Mouse (Mus musculus) layer of hippocampus, adult 18-20 months (tissue): ENCODE measurements around the gene Calm2. TPM values are rescaled to one million over a fixed set of nuclear protein-coding genes. Genes with fewer than 3 reads are reported as not detected.

Source experiments
- DNase-seq, 2 experiments: peaks; one replicate each; pipeline ENCODE4 v3.0.0; 2022; ENCODE audit warnings: low spot score in 2 of 2
- long read RNA-seq: library from polyadenylated mRNA; stranded (forward); transcript quantifications from one replicate; pipeline ENCODE4 v2.0.0, GENCODE M21; 2021
- total RNA-seq, 2 experiments: library from RNA; stranded (reverse); gene quantifications; 2 replicates each; pipeline ENCODE4 v1.2.3; 2021

Calm2 gene
- total RNA-seq = 1,000 to 10,000 TPM; 2,186 to 2,300 TPM
- long read RNA-seq, transcript Calm2-204 (5 exons, 842 nt) = minor isoform, 12 of 2,868 reads
- long read RNA-seq, transcript Calm2-201 (6 exons, 1,205 nt) = major isoform, 2,775 of 2,868 reads
- long read RNA-seq, partial matches to known transcripts = 34 of 2,868 reads
- long read RNA-seq, other reads (novel, unspliced or antisense) = 46 of 2,868 reads

DNA sequence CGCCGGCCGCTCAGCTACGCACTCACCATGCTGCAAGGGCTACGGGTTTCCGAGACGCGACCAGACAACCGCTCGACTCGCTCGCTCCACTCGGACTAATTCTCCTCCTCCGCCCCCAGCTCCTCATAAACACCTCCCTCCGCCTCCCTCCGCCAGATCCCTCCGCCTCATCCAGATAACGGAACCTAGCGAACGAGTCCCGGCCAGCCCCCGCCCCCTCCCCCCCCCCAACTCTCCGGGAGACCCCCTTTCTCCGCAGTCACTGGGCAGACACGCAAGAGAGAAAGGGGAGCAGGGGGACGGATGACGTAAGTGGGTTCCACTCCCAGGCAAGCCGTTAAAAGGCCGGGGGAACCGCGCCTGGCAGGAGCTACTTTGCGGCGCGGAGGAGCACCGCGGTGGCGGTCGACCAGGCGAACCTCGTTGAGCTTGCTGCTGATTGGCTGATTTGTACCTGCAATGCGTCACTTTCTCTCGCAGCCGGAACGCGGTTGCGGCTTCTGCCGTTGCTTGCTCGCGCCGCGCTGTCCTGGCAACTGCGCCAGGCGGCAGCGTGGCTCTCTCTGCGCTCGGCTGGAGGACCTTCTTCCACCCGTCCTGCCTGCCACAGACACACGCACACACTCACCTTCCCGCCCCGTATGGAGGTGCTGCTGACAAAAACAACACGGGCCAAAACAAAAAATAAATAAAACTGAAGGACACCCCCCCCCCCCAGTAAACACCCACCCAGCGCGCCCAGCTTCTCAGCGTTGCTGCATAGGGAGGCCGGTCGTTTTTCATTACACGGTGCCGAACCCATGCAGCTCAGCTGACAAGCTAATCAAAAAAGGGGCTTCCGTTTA, at the start of gene Calm2:
Calm2 (minus strand) TSS at position 169 of the 845 bp plus-strand sequence.
- peak; percentile 95 to 99 for DNase-seq

DNA sequence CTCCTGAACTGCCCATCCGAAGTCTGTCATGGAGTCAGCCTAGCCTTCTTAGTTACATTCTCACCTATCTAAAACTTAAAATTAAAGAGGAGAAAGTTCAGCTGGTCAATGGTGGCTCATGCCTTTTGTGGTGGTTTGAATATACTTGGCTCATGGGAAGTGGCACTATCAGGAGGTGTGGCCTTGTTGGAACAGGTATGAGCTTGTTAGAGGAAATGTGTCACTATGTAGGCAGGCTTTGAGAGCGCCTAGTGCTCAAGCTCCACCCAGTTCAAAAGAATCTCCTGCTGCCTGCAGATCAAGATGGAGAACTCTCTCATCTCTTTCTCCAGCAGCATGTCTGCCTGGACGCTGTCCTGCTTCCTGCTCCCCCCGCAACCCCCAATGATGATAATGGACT, 48.8 kb upstream of the Calm2 start:
- no peak for DNase-seq

DNA sequence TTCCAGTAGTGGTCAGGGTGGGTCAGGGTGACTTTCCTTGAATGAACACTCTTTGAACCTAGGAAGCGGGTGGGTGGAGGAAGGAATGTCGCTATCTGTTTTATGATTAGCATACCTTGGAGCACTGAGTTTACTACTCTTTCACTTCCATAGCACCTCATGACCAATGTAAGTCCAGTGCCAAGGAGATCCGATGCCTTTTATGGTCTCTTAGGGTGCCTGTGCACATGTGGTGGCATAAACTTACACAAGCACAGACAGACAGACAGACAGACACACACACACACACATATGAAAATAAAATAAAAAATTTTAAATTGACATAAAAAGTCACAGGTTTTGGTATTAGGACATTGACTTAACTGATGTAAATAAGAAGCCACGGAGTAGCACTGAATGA, 47.6 kb upstream of the Calm2 start:
- DNase-seq = no peak

DNA sequence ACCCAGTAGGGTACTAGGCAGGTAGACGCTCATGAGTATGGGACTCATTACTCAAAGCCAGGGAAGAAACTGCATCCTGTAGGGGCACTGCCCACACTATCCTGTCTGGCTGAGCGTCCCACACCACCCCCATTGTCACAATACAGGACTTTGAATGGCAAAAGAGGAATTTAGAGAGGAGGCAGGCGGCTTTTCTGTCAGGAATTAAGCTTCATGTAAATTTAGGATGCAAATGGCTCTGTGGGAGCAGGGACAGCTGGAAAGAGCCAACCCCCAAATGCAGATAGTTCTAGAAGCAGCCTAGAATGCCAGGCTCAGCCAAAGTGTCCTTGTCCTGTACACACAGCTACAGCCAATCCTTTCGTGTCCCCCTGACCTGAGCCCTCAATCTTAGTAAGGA, 45.6 kb upstream of the Calm2 start:
- peak in 1 of 2 experiments; percentile 64 for DNase-seq

DNA sequence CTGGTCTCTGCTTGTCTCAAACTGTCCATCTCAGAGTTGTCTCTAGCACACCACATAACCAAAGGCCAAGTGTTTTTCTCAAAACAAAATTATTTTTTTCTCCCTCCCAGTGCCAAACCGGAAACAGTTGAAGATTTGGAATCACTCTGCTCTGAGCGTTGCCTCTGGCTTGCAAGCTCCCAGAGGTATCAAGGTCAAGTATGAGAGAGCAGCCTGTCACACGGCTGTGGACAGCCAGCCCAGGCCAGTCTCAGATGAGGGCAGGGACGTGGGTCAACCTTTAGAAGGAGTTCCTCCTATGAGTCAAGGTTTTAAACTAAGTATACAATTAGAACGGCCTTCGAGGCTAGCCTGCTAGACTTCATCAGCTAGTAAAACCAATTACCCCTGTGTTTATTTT, 43.6 kb upstream of the Calm2 start:
- no peak for DNase-seq

DNA sequence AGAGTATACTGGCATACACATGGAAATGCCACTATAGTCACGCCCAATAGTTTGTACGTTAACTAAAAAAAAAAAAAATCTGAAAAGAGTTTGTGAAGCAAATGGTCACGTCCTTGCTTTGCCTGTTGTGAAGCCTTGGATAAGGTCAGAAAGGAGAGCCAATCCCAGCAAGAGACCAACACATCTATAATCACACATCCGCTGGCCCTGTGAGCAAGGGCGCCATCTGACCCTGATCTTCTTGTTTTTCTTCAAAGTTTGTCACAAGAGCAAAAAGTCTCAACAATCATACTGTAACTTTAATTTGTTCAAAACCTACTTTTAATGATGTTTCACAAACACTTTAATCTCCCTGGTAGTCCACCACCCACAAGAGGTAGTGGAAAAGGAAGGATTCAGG, 39.0 kb upstream of the Calm2 start:
- no peak for DNase-seq

DNA sequence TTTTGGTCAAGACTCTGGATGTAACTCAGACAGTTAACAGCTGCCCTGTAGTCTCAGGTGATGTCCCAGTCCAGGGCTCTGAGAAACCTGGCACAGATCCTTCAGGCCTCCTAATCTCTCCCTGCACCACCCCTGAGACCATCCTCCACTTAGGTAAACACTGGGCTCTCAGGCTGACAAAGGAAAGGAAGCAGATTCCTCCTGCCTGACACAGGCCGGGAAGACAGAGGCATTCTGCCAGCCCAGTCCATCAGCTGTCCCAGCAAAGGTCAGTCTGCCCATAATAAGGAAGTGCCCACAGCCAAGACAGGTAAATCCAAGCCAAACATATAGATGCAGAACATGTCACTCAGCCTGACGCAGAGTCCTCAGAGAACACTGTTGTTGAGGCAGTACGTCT, 36.1 kb upstream of the Calm2 start:
- DNase-seq = no peak

DNA sequence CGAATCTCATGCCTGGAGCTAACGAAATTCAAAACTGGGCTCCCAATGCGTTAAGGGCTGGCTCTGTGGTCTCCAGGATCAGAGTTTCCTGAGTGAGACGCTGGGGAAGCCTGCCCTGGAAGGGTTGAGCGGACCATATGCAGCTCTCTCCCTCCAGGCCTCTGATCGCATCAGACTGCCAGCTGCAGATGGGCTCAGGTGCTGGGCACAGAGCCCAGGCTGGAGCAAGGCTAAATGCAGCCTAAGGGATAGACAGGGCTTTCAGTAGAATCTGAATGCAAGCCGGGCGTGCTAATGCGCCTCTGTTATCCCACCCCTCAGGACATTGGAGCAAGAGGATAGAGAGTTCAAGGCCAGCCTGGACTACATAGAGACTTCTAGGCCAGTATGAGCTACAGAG, 31.8 kb upstream of the Calm2 start:
- DNase-seq = no peak

DNA sequence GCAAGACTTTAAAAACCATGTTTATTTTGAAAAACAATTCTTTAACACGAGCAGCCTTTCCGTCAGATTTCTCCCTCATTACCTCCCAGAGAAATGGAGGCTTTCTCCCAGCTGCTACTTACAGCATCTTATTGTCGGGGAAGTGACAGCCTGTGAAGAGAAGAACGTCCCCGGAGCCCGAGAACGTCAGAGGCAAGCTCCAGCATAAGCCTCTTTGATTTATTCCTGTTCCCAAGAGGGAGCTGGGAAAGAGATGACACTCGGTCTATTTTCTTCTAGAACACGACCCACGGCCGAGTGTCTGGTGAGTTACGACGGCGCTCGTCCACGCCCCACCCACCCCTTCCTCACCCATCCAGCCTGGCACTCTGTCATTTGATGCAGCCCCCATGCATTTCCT, 30.9 kb upstream of the Calm2 start:
- no peak for DNase-seq

DNA sequence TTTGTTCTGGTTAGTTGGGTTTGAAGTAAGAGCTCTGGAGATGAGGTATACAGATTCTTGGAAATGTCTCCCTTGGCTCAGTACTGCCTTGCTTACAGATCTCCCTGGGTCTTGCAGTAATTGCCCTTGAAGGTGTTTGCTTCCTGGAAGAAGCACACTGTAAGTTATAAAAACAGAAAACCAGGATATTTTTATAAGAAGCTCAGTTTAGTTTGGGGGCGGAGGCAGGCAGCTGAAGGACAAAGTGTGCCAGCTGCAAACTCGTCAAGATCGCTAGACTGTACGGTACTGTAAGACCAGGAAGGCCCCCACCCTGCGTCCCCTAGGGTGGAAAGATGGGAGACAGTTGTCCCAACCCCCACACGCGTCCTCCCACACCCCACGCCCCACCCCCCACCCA, 28.6 kb upstream of the Calm2 start:
- DNase-seq = no peak

DNA sequence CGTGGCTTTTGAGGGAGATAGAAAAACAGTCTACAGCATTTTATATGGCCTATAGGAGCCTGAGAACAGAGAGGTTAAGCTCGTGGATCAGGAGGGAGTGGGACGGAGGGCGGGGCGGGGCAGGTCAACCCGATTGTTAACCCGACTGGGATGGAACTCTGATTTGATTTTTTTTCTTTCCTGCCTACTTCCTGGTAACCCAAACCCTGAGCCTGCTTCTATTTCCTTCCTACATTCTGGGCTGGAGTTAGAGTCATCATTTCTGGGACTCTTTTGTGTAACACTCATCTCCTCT, 27.7 kb upstream of the Calm2 start:
- no peak for DNase-seq

DNA sequence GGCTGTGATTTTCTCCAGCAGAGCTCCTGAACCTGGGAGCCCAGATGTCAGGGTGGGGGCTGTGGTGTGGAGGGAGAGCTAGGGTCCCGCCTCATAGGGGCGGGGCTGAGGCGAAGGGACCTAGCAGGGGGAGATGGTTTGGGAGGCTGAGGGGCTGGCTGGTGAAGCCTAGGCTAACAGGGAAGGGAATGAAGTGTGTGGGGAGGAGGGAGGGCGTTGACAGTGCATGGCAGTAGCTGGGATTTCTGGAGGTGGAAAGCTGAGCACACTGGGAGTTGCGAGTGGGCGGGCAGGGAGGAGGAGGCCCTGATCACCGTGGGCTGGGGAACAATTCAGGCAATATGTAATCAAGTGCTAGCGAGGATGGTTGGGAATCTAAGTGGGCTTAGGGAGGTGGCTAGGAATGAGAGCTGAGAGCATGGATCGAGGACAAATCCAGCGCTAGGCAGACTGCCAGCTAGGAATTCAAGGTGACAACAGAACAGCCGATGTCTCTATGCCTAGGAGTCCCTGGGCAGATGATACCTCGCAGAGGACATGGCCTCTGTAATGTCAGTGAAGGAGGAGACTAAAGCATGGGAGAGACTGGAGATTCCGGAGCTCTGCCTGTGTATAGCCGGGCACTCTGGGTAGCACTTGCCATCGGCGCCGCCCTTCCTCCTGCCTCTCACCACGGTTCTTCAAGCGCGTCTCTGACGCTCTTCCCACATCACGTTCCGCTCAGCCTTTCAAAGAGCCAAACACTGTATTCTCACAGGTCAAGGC, 27.2 kb upstream of the Calm2 start:
- peak; percentile 63 to 82 for DNase-seq

DNA sequence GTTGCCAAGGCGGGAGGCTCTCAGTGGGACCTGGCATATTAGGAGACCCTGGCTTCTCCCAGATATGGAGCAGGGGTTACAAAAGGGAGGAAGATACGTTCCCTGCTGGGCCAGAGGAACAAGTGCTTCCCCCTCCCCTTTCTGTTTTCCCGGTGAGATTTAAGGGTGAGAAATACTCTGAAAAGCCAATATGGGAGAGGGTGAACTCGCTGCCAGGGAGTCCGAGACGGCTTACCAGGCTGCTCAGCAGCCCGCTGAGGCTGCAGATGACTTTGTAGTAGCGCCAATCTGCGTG, 26.7 kb upstream of the Calm2 start:
- peak in 1 of 2 experiments; percentile 62 for DNase-seq

DNA sequence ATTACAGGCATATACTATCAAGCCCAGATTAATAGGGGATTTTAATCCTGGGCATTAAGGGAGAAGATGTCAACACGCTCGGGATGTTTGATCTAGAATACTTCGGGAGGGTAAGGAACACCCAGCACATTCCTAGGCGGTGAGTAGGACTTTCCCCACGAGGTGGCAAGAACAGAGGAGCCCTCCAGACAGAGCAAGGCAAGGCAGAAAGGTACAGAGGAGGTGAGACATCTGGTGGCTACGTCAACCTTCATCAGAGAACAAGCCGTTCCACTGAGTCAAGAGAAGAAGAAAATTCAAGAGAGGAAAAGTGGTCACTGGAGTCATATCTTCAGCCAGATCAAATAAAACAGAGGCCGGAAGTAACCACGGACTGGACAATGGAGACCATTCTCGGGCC, 26.1 kb upstream of the Calm2 start:
- no peak for DNase-seq

DNA sequence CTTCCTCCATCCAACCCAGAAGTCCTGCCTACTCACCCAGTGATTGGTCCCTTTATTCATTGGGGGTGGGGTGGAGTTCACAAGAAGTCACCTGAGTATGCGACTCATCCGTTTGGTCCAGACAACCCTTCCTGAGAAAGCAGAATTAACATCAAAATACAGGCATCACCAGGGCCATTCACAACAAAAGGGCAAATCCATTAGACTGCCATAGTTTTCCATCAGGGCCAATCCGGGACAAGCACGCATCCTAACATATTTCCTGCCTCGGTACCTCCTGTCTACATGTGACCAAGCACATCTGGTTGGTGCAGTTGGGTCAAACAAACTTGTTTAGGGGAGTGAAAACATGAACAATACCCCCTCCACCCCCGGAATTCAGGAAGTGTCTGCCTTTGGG, 24.9 kb upstream of the Calm2 start:
- DNase-seq = no peak

DNA sequence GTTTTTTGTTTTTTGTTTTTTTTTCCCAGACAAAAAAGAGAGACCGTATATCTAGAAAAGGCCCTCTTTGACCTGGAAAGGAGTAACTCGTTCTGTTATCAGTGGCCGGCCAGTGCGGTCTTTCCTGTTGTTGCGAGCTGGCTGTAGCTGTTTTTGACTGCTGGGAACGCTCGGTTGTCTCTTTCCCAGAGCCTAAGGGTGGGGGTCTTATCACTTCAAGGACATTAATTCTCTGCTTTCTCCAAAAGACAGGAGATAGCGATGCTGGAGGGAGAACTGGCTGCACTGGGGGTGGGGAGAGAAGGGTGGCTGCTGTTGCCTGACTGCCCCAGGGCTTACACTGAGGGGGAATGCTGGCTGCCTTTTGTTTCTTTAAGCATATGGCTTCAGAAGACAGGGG, 24.1 kb upstream of the Calm2 start:
- DNase-seq = no peak

DNA sequence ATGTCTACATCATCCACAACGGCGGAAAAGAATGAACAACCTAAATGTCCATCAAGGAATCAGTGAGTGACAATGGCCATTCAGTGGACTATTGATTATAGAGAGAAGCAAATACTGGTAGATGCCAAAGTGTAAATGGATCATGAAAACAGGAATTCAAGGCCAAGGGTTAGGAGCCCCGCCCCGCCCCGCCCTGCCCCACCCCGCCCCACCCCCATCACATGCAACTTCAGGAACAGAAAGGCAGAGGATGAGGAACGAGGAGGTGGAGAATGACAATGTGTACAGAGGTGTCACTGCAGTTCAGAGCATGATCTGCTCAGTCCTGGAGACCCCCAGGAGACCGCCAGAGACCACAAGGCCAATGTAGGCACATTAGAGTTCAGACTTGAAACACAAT, 23.5 kb upstream of the Calm2 start:
- DNase-seq = no peak

DNA sequence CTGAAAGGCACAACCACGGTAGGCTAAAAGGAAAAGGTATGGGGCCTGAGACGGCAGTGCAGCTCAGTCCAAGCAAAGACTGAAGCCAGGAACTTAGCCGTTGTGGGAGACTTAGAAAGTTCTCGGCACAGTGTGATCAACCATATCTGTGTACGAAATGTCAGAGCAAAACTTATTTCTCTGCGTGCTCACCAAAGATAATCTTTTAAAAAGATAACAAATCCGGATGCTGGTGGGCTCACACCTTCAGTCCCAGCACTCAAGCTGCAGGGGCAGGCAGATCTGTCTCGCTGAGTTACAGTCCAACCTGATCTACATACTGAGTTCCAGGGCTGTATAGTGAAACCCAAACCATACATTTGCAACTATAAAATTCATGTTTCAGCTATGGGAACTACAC, 22.7 kb upstream of the Calm2 start:
- no peak for DNase-seq

DNA sequence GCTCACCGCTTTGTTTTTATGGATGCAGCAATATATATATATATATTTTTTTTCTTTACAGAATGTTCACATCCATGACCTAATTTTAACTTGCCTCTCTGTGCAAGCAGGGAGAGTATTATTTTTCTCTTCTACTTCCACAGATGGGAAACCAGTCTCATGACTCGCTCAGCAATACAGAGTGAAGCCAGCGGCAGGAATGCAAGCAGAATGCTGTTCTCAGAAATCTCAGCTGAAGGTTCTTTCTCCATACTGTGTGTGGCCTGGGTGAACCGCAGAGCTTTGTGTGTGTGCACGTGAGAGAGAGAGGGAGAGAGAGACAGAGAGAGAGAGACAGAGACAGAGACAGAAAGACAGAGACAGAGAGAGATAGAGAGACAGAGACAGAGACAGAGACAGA, 21.9 kb upstream of the Calm2 start:
- DNase-seq = peak in 1 of 2 experiments; percentile 32

DNA sequence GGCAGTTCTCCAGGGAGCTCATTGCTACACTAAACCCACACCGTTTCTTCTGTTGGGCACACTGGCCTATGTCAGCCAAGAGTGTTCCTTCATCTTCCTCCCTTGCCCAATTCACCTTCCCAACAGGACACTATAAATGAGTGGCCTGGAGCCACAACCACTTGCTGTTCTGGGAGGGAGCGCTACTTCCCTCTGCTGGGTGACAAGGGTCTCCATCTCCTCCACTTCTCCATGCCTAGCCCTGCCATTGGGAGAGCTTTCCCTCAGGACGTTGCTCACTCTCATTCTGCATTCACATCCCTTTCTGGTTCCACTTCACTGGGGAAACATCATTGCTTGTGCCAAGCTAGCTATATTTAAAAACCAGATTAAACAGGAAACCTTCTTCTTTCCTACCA, 14.8 kb upstream of the Calm2 start:
- no peak for DNase-seq

DNA sequence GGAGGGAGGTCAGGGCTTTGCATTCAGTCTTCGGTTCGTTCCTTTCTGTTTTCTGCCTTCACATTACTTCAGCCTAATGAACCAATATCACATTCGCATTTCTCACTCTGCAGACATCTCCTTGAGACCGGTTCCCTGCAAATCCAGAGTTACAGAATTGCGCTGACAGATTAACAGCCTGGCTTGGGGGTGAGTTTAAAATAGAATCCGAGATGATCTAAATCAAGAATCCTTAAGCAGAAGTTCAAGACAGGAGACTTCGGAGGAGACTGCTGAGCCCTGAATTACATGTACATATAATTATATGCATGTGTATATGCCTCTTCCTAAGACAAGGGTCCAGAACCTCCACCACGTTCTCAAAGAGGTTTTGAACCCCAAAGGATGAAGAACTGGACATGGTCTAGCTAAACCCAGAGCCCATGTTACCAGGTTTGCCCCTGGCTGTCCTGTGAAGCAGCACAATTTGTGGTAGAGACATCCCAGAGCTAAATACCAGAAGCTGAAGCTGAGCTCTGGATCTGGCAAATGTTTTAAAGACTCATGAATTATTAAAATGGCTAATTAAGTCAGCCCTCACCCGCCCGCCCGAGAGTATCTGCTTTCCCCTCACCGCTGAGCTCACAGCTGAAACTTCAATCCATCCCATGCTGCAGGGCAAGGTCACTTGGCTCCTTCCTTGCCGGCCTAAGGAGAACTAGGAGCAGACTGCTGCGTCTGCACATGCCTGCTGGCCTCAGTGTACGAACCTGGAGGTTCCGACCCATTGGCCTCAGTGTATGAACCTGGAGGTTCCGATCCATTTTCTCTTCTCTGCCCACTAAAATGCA, 14.1 kb upstream of the Calm2 start:
- DNase-seq = peak in 1 of 2 experiments; percentile 35
